In the genomic region with DNA sequence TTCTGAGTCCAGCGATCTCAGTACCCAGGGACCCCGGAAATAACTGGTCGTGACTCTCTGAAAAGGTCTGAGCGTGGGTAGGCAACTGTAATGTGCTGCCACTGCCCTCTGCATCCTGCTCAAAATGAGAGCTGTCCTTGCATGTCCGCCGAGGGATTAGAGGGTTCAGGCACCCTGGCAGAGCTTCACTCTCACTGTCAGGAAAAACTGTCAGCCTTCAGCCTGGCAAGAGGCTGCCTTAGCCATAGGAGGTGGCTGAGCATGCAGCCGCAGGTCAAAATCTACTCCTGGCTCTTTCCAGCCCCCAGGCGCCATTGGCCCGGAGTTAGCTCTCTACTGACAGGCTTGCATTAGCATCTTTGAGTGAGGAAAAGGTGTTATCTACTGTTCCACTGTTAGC, we compare ENCODE assay signal across 23 mouse cellular contexts. TPM values are rescaled to one million over a fixed set of nuclear protein-coding genes. Genes with fewer than 3 reads are reported as not detected.
DNase-seq lines count a peak whose midpoint lies in the region; ATAC-seq and TF ChIP-seq lines count a peak whose summit lies in the region.
"Had no signal": no experiment of that assay in that cellular context is flagged by ENCODE, and none has a peak within 500 bp of the region (broad histone marks: within the 10 kb centered on the region; RNA-seq: fewer than 3 reads in every experiment).

No protein-coding gene starts in this region.

- H3K9me3 ChIP-seq in kidney, embryonic 15.5 days (replicated peaks), result no peaks in the 10 kb centered on the region
- H3K9me3 ChIP-seq in E14TG2a.4 (ENCODE audit: low read length), result 0 out of 2 replicates have a peak, but pooled peaks cover 3% of the 10 kb centered on the region
- H3K9me3 ChIP-seq: limb, embryonic 12.5 days; liver, embryonic 12.5 days had no signal

- H3K27ac ChIP-seq in kidney, embryonic 15.5 days, result no peak overlapping the region
- H3K27ac ChIP-seq: limb, embryonic 12.5 days; liver, embryonic 12.5 days had no signal

- H3K4me1 ChIP-seq in kidney, embryonic 15.5 days, result 0 out of 2 replicates have a peak, but pooled peaks cover 4% of the 10 kb centered on the region
- peaks cover 10% of the 10 kb centered on the region for H3K4me1 ChIP-seq in E14TG2a.4 (replicated peaks; ENCODE audit: low read depth, low read length)
- H3K4me1 ChIP-seq: limb, embryonic 12.5 days had no signal

- peak; percentile 12 to 16 for DNase-seq in cerebellum, postnatal 36 days
- DNase-seq in cerebellum, adult 8-10 months, result no peak
- DNase-seq in kidney, postnatal 25 days, result no peak
- DNase-seq in ZHBTc4 (ENCODE audit: low read depth, low spot score), result peak; percentile 48
- no peak for DNase-seq in gastrocnemius, postnatal 36 days
- DNase-seq: adrenal gland, postnatal 10 days; B cell, adult 2 months; gastrocnemius, postnatal 25 days; heart, postnatal 4 days; lung, adult 2 months had no signal

- TF ChIP-seq CTCF in E14TG2a.4 (conservative IDR thresholded peaks at IDR 0.05; ENCODE audit: low read length), result no peak

- no peak for ATAC-seq in kidney, embryonic 15.5 days (replicated peaks; ENCODE audit: low FRiP score)
- ATAC-seq: forebrain, embryonic 16.5 days; intestine, embryonic 16.5 days; liver, embryonic 12.5 days had no signal

- no peaks in the 10 kb centered on the region for H3K36me3 ChIP-seq in kidney, embryonic 15.5 days
- H3K36me3 ChIP-seq in E14TG2a.4 (ENCODE audit: insufficient read depth, low read length), result no peaks in the 10 kb centered on the region
- H3K36me3 ChIP-seq: limb, embryonic 12.5 days; liver, embryonic 12.5 days had no signal

- H3K4me2 ChIP-seq in kidney, embryonic 15.5 days, result 0 out of 2 replicates have a peak overlapping the region, but pooled peaks have one; percentile 2
- H3K4me2 ChIP-seq: limb, embryonic 12.5 days; liver, embryonic 12.5 days had no signal

- H3K4me3 ChIP-seq in kidney, embryonic 15.5 days (replicated peaks), result no peak overlapping the region
- peak overlapping the region; percentile 60 for H3K4me3 ChIP-seq in E14TG2a.4 (replicated peaks; ENCODE audit: low read length)
- H3K4me3 ChIP-seq: limb, embryonic 12.5 days; liver, embryonic 12.5 days; myocyte had no signal

- no peaks in the 10 kb centered on the region for H3K27me3 ChIP-seq in kidney, embryonic 15.5 days
- H3K27me3 ChIP-seq in E14TG2a.4 (ENCODE audit: insufficient read depth, low read length), result 0 out of 2 replicates have a peak, but pooled peaks cover 3% of the 10 kb centered on the region
- H3K27me3 ChIP-seq: limb, embryonic 12.5 days; liver, embryonic 12.5 days had no signal

- no peak overlapping the region for H3K9ac ChIP-seq in kidney, embryonic 15.5 days
- H3K9ac ChIP-seq: limb, embryonic 12.5 days; liver, embryonic 12.5 days had no signal

- intact Hi-C loops in gastrocnemius, postnatal 36 days (cut with DNase I), result no loop called here

- 69% methylated on average over 9 of the region's 9 CpGs for WGBS in kidney, embryonic 15.5 days

RNA-seq across cellular contexts. Expression of a gene that starts 21.2 kb away (rescaled TPM):
- polyA plus RNA-seq in kidney, embryonic 15.5 days (2015; fragmentation: Nextera tagmentation; extraction: Ambion mirVana), result not detected in 2 replicates
- total RNA-seq in gastrocnemius, postnatal 36 days (2021), result under 1 TPM in 1 of 2 experiments, not detected in 1; 0.42 TPM
- total RNA-seq: heart, postnatal 4 days; left cerebral cortex, adult 8-10 months; megakaryocyte-erythroid progenitor cell, adult 5-6 weeks had no signal
- polyA plus RNA-seq: heart, embryonic 14.5 days; intestine, embryonic 16.5 days; kidney, embryonic 14.5 days; limb, embryonic 12.5 days; myocyte; neural tube, embryonic 14.5 days; small intestine, adult 2 months had no signal

Comparison
In these comparisons a context has a peak if more than half of its experiments do, and no peak if none do; other contexts are left out.
1. DNase-seq: peak in cerebellum, postnatal 36 days (2 of 2) and ZHBTc4 (single experiment); none in cerebellum, adult 8-10 months (single experiment), kidney, postnatal 25 days (0 of 2) and gastrocnemius, postnatal 36 days (0 of 2).